Mouse (Mus musculus) megakaryocyte, embryonic 14.5 days (primary cell): ENCODE data around the gene Acox3. TPM values are rescaled to one million over a fixed set of nuclear protein-coding genes. Genes with fewer than 3 reads are reported as not detected.

ENCODE experiments used
- H3K27me3 ChIP-seq: replicated peaks from 2 replicates; pipeline ENCODE3; 2012; ENCODE audit warnings: inconsistent platforms
- H3K36me3 ChIP-seq: replicated peaks from 2 replicates; pipeline ENCODE3; 2012; ENCODE audit warnings: low read length, inconsistent platforms, mixed read lengths
- H3K4me1 ChIP-seq: 2 replicates; pipeline ENCODE4 v1.6.1; 2012; ENCODE audit warnings: inconsistent platforms
- H3K4me3 ChIP-seq: replicated peaks from 2 replicates; pipeline ENCODE3; 2012; ENCODE audit warnings: moderate library complexity, mild to moderate bottlenecking, inconsistent platforms
- H3K9me3 ChIP-seq: 2 replicates; pipeline ENCODE4 v1.6.1; 2012; ENCODE audit warnings: inconsistent platforms
- FLI1 ChIP-seq: IDR thresholded peaks from 2 replicates; pipeline ENCODE4 v1.6.1; 2012; ENCODE audit warnings: low read length, inconsistent platforms, mixed read lengths
- GATA1 ChIP-seq: IDR thresholded peaks from 3 replicates; pipeline ENCODE4 v1.6.1; 2012; ENCODE audit warnings: mixed read lengths, low read length, inconsistent platforms, borderline replicate concordance
- polyA plus RNA-seq: library from polyadenylated mRNA; stranded (reverse); fragments of >175 nt; gene quantifications from 2 replicates; pipeline ENCODE4 v1.2.3, GENCODE M21; 2012; ENCODE audit warnings: low replicate concordance; ENCODE audit not compliant: insufficient read depth

The Acox3 gene
- polyA plus RNA-seq, 1 experiment = 5.1 TPM

- Histone ChIP-seq H3K36me3 (peaks cover 44% of the 10 kb centered on the region), H3K4me3 (no peak overlapping the region), H3K27me3 (peaks cover 4% of the 10 kb centered on the region), H3K9me3 (peaks cover 2% of the 10 kb centered on the region), H3K4me1 (no peaks in the 10 kb centered on the region)
- TF ChIP-seq FLI1 (no peak), GATA1 (no peak)
Measured at GRCm38 (mm10) chr5:35552838-35553539, 29.9 kb upstream of the Acox3 start.

- peaks cover 4% of the 10 kb centered on the region for H3K27me3 ChIP-seq
- H3K9me3 ChIP-seq = no peaks in the 10 kb centered on the region
- H3K36me3 ChIP-seq = peaks cover 77% of the 10 kb centered on the region
- no peak overlapping the region for H3K4me3 ChIP-seq
- TF ChIP-seq GATA1 (no peak), FLI1 (no peak)
- H3K4me1 ChIP-seq = peaks cover 25% of the 10 kb centered on the region
Measured at GRCm38 (mm10) chr5:35556393-35556792, 26.4 kb upstream of the Acox3 start.

GRCm38 (mm10) chr5:35557946-35558621, 24.8 kb upstream of the Acox3 start:
- Histone ChIP-seq H3K4me3 (no peak overlapping the region), H3K4me1 (peaks cover 25% of the 10 kb centered on the region), H3K27me3 (no peaks in the 10 kb centered on the region), H3K9me3 (no peaks in the 10 kb centered on the region), H3K36me3 (peaks cover 94% of the 10 kb centered on the region)
- no peak for TF ChIP-seq GATA1
- no peak for TF ChIP-seq FLI1

GRCm38 (mm10) chr5:35559447-35559846, 23.4 kb upstream of the Acox3 start:
- Histone ChIP-seq H3K4me3 (no peak overlapping the region), H3K27me3 (no peaks in the 10 kb centered on the region), H3K4me1 (peaks cover 25% of the 10 kb centered on the region), H3K9me3 (no peaks in the 10 kb centered on the region), H3K36me3 (peaks cover 98% of the 10 kb centered on the region)
- TF ChIP-seq FLI1 (no peak), GATA1 (no peak)

GRCm38 (mm10) chr5:35562616-35563015, 20.2 kb upstream of the Acox3 start:
- Histone ChIP-seq H3K27me3 (no peaks in the 10 kb centered on the region), H3K9me3 (no peaks in the 10 kb centered on the region), H3K4me3 (no peak overlapping the region), H3K36me3 (peaks cover 99% of the 10 kb centered on the region), H3K4me1 (peaks cover 25% of the 10 kb centered on the region)
- TF ChIP-seq FLI1 (no peak), GATA1 (no peak)

GRCm38 (mm10) chr5:35563449-35563848, 19.4 kb upstream of the Acox3 start:
- peaks cover 99% of the 10 kb centered on the region for H3K36me3 ChIP-seq
- peaks cover 20% of the 10 kb centered on the region for H3K4me1 ChIP-seq
- TF ChIP-seq GATA1 (no peak), FLI1 (no peak)
- no peaks in the 10 kb centered on the region for H3K9me3 ChIP-seq
- no peaks in the 10 kb centered on the region for H3K27me3 ChIP-seq
- no peak overlapping the region for H3K4me3 ChIP-seq

- Histone ChIP-seq H3K9me3 (no peaks in the 10 kb centered on the region), H3K4me1 (peaks cover 3% of the 10 kb centered on the region; the same call in 1 of the 2 replicates), H3K36me3 (peaks cover 97% of the 10 kb centered on the region), H3K27me3 (no peaks in the 10 kb centered on the region), H3K4me3 (no peak overlapping the region)
- TF ChIP-seq GATA1 (no peak), FLI1 (no peak)
Measured at GRCm38 (mm10) chr5:35565217-35565616, 17.6 kb upstream of the Acox3 start.

- H3K36me3 ChIP-seq = peaks cover 98% of the 10 kb centered on the region
- no peaks in the 10 kb centered on the region; the same call in 1 of the 2 replicates for H3K4me1 ChIP-seq
- H3K4me3 ChIP-seq = no peak overlapping the region
- H3K27me3 ChIP-seq = no peaks in the 10 kb centered on the region
- H3K9me3 ChIP-seq = no peaks in the 10 kb centered on the region
- TF ChIP-seq FLI1 = no peak
- no peak for TF ChIP-seq GATA1
Measured at GRCm38 (mm10) chr5:35566632-35567031, 16.2 kb upstream of the Acox3 start.

- peaks cover 16% of the 10 kb centered on the region for H3K4me1 ChIP-seq
- H3K27me3 ChIP-seq = no peaks in the 10 kb centered on the region
- no peaks in the 10 kb centered on the region for H3K9me3 ChIP-seq
- no peak overlapping the region for H3K4me3 ChIP-seq
- TF ChIP-seq GATA1 (no peak), FLI1 (no peak)
- H3K36me3 ChIP-seq = peaks cover 72% of the 10 kb centered on the region
Measured at GRCm38 (mm10) chr5:35571546-35571945, 11.3 kb upstream of the Acox3 start.
